Mouse (Mus musculus) liver, embryonic 11.5 days (tissue): ENCODE data around the gene Fcer2a. TPM values are rescaled to one million over a fixed set of nuclear protein-coding genes. Genes with fewer than 3 reads are reported as not detected.

ENCODE experiments used
- ATAC-seq: fragments of 200-750 bp; cut with Nextera tagmentation; replicated peaks from 2 replicates; pipeline ENCODE4 v1.8.0; 2017; ENCODE audit warnings: moderate number of reproducible peaks, mild to moderate bottlenecking, moderate TSS enrichment, moderate library complexity; ENCODE audit not compliant: low FRiP score
- DNase-seq: peaks from one replicate; pipeline ENCODE4 v3.0.0-alpha.2; 2017; ENCODE audit warnings: low spot score
- H3K27ac ChIP-seq: fragments of 300-500 bp; sonication (generic); 2 replicates; pipeline ENCODE4 v1.5.1; 2014; ENCODE audit warnings: mild to moderate bottlenecking, low read depth, low read length, control low read depth
- H3K27me3 ChIP-seq: fragments of 300-500 bp; sonication (generic); replicated peaks from 2 replicates; pipeline ENCODE4 v1.6.1; 2014; ENCODE audit warnings: low read length, mixed read lengths; ENCODE audit not compliant: control insufficient read depth, insufficient read depth
- H3K36me3 ChIP-seq: fragments of 300-500 bp; sonication (generic); 2 replicates; pipeline ENCODE4 v1.6.1; 2014; ENCODE audit warnings: mild to moderate bottlenecking, low read length, moderate library complexity, mixed read lengths; ENCODE audit not compliant: control insufficient read depth, insufficient read depth
- H3K4me1 ChIP-seq: fragments of 300-500 bp; sonication (generic); replicated peaks from 2 replicates; pipeline ENCODE4 v1.6.1; 2014; ENCODE audit warnings: low read length, mixed read lengths; ENCODE audit not compliant: control insufficient read depth, insufficient read depth
- H3K4me2 ChIP-seq: fragments of 300-500 bp; sonication (generic); 2 replicates; pipeline ENCODE4 v1.6.1; 2014; ENCODE audit warnings: mild to moderate bottlenecking, control low read depth, moderate library complexity
- H3K4me3 ChIP-seq: fragments of 300-500 bp; sonication (generic); 2 replicates; pipeline ENCODE4 v1.5.1; 2014; ENCODE audit warnings: low read depth, low read length, control low read depth
- H3K9ac ChIP-seq: fragments of 300-500 bp; sonication (generic); 2 replicates; pipeline ENCODE4 v1.6.1; 2014; ENCODE audit warnings: low read depth, low read length, control low read depth
- H3K9me3 ChIP-seq: fragments of 300-500 bp; sonication (generic); 2 replicates; pipeline ENCODE4 v1.6.1; 2016; ENCODE audit warnings: low read length, inconsistent platforms, mixed read lengths; ENCODE audit not compliant: control insufficient read depth
- WGBS: fragments of 180-500 bp; shearing (Covaris S2); extraction: QIAGEN DNeasy Blood & Tissue Kit; methylation state at CpG from one replicate; pipeline ENCODE4 v1.1.7; 2014; 5-methylcytosine and 5-hydroxymethylcytosine counted together
- polyA plus RNA-seq: library from polyadenylated mRNA; unstranded; fragments of >200 nt; fragmentation: Nextera tagmentation; extraction: Ambion mirVana; gene quantifications from 2 replicates; pipeline ENCODE4 v1.2.1, GENCODE M21; 2014

Gene Fcer2a
- polyA plus RNA-seq, 1 experiment from 2014 or later: 0.10 TPM

DNA sequence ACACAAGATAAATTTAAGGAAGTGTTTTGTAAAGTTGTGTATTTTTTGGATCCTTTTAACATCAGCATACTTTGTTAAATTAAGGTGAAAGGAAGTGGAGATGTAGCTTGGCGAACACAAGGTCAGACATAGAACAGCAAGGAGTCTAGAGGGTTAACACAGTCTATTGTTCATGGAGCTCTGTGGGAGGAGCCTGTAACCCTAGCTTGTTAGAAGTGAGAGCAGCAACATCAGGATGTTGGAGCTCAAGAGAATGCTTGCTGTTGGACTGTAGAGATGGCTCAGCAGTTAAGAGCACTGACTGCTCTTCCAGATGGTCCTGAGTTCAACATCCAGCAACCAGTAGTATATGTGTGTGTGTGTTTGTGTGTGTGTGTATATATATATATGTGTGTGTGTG, 45.0 kb downstream of the Fcer2a start:
- 45% methylated on average over 1 of the region's 1 CpGs for WGBS
- no peaks in the 10 kb centered on the region for H3K4me1 ChIP-seq
- H3K4me2 ChIP-seq: peak overlapping the region; percentile 11; the same call in 1 of the 2 replicates
- 0 out of 2 replicates have a peak, but pooled peaks have one; percentile 27 for ATAC-seq
- H3K27ac ChIP-seq: no peak overlapping the region
- H3K36me3 ChIP-seq: no peaks in the 10 kb centered on the region
- no peaks in the 10 kb centered on the region for H3K9me3 ChIP-seq
- no peaks in the 10 kb centered on the region for H3K27me3 ChIP-seq
- H3K4me3 ChIP-seq: no peak overlapping the region
- DNase-seq: no peak
- no peak overlapping the region for H3K9ac ChIP-seq

DNA sequence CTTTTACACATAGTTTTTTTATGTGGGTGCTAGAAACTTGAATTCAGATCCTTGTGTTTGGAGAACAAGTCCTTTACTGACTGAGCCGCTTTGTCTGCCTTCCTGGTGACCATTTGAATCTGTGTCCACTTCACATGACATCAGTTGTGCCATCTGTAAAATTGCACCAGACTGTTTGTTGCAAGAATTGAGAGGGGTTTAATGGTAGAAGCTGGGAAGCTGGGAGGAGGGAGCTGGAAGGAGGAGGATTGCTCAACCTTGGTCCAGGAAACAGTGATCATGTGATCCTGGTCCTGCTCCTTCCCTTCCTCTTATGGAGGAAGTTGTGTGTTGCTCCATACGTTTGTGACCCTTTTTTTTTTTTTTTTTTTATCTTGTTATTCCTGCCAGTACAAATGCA, 45.7 kb downstream of the Fcer2a start:
- H3K9me3 ChIP-seq: no peaks in the 10 kb centered on the region
- no peak overlapping the region for H3K4me2 ChIP-seq
- no peak overlapping the region for H3K9ac ChIP-seq
- no peaks in the 10 kb centered on the region for H3K27me3 ChIP-seq
- ATAC-seq (no peak), DNase-seq (no peak)
- no peaks in the 10 kb centered on the region for H3K4me1 ChIP-seq
- no peak overlapping the region for H3K4me3 ChIP-seq
- WGBS: 63% methylated on average over 2 of the region's 2 CpGs
- H3K27ac ChIP-seq: no peak overlapping the region
- no peaks in the 10 kb centered on the region for H3K36me3 ChIP-seq

DNA sequence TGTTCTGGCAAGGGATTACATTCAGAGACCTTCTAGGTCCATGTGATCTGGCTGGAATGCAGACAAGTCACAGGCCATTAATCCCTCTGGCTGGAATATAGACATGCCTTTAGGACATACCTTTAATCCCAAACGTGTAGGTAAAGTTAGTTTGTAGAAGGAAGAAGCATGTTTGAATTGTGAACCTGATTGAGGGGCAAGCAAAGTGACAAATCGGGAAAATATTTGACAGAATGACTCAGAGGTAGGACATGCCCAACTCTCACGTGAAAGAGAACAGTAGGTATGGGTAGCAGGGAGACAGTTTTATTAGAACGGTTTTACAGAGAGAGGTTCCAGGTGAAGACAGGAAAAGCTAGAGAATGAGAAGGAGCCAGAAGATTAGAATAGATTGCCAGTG, 46.4 kb downstream of the Fcer2a start:
- DNase-seq: no peak
- H3K4me1 ChIP-seq: no peaks in the 10 kb centered on the region
- no peaks in the 10 kb centered on the region for H3K27me3 ChIP-seq
- H3K4me2 ChIP-seq: no peak overlapping the region
- no peak overlapping the region for H3K4me3 ChIP-seq
- H3K9ac ChIP-seq: no peak overlapping the region
- no peak for ATAC-seq
- H3K9me3 ChIP-seq: no peaks in the 10 kb centered on the region
- H3K27ac ChIP-seq: no peak overlapping the region
- 81% methylated on average over 4 of the region's 4 CpGs for WGBS
- H3K36me3 ChIP-seq: no peaks in the 10 kb centered on the region

DNA sequence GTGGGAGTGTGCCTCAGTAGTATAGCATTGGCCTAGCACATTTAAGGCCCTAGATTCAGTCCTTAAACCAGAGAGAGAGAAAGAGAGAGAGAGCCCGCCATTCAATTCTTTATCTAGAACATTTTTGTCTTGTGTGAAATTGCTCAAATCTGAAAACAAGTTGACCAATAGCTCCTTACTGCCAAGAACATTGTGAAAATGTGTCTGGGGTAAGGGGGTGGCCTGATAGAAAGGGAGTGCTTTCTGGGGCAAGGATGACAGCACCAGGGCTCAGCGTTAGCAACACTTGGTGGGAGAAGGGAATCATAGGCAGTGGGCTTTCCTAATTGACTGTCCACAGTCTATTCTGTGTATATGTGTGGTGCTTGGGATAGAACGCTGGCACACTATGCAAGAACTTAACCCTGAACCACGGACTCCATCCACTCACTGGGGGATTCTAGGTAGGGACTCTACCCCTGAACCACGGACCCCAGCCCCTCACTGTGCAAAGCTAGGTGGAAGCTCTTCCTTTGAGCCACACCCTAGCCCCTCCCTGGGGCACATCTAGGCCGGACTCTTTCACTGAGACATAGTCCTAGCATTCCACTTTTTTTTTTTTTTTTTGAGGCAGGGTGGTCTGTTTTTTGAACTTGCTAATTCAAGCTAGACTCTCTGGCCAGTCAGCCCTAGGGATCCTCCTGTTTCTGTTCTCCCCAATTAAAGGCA, 47.0 kb downstream of the Fcer2a start:
- WGBS: 77% methylated on average over 6 of the region's 6 CpGs

DNA sequence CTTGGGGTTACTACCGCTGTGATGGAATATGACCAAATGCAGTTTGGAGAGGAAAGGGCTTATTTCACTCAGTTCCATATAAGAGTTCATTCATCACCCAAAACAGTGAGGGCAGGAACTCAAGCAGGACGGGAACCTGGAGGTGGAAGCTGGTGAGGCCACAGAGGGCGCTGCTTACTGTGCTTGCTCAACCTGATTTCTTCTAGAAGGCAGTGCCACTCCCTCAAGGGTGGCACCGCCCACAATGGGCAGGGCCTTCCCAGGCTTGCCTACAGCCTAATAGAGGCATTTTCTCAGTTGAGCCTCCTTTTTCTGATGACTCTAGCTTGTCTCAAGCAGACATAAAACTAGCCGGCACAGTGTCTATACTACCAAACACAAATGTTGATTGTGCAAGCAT, 48.2 kb downstream of the Fcer2a start:
- ATAC-seq (peak; percentile 80), DNase-seq (no peak)
- 18% methylated on average over 5 of the region's 5 CpGs for WGBS

More for the DNA sequence above, 47.0 kb downstream of the Fcer2a start:
- Histone ChIP-seq H3K9ac (no peak overlapping the region), H3K36me3 (no peaks in the 10 kb centered on the region), H3K27me3 (no peaks in the 10 kb centered on the region), H3K9me3 (no peaks in the 10 kb centered on the region), H3K4me2 (no peak overlapping the region), H3K4me3 (no peak overlapping the region), H3K27ac (no peak overlapping the region), H3K4me1 (no peaks in the 10 kb centered on the region)
- DNase-seq: no peak
- ATAC-seq: no peak

More for the DNA sequence above, 48.2 kb downstream of the Fcer2a start:
- H3K9ac ChIP-seq: no peak overlapping the region
- H3K4me1 ChIP-seq: no peaks in the 10 kb centered on the region
- peaks cover 6% of the 10 kb centered on the region; the same call in 1 of the 2 replicates for H3K36me3 ChIP-seq
- no peak overlapping the region for H3K4me2 ChIP-seq
- no peaks in the 10 kb centered on the region for H3K9me3 ChIP-seq
- no peak overlapping the region for H3K27ac ChIP-seq
- no peaks in the 10 kb centered on the region for H3K27me3 ChIP-seq
- H3K4me3 ChIP-seq: no peak overlapping the region

Other genes starting within 250 kb of the Fcer2a start
- gene Pex11g, start 226.5 kb downstream of the Fcer2a start, polyA plus RNA-seq: 3.4 and 4.3 TPM in 2 replicates
- not detected in 2 replicates for gene Tex45, start 223.3 kb downstream of the Fcer2a start, polyA plus RNA-seq
- gene Zfp358, start 201.0 kb downstream of the Fcer2a start, polyA plus RNA-seq: 8.7 and 8.9 TPM in 2 replicates
- 36.2 and 39.8 TPM in 2 replicates for gene Mcoln1, start 193.7 kb downstream of the Fcer2a start, polyA plus RNA-seq
- 17.8 and 22.9 TPM in 2 replicates for gene Pnpla6, start 178.8 kb downstream of the Fcer2a start, polyA plus RNA-seq
- 3.0 and 4.9 TPM in 2 replicates for gene C330021F23Rik, start 126.2 kb downstream of the Fcer2a start, polyA plus RNA-seq
- gene Camsap3, start 106.9 kb downstream of the Fcer2a start, polyA plus RNA-seq: 3.5 and 3.9 TPM in 2 replicates
- 60.5 and 66.8 TPM in 2 replicates for gene Xab2, start 72.9 kb downstream of the Fcer2a start, polyA plus RNA-seq
- gene Pet100, start 72.6 kb downstream of the Fcer2a start, polyA plus RNA-seq: 102 and 111 TPM in 2 replicates
- gene Pcp2, start 68.6 kb downstream of the Fcer2a start, polyA plus RNA-seq: 0.40 TPM in 1 of 2 replicates, not detected in the other
- gene Stxbp2, start 63.2 kb downstream of the Fcer2a start, polyA plus RNA-seq: 97.5 and 105 TPM in 2 replicates
- gene Retn, start 38.4 kb downstream of the Fcer2a start, polyA plus RNA-seq: 0.29 and 0.40 TPM in 2 replicates
- gene Mcemp1, start 28.4 kb downstream of the Fcer2a start, polyA plus RNA-seq: 0.52 and 1.0 TPM in 2 replicates
- 7.3 and 11.4 TPM in 2 replicates for gene Fcor, start 21.8 kb downstream of the Fcer2a start, polyA plus RNA-seq
- 29.5 and 31.6 TPM in 2 replicates for gene Trappc5, start 17.9 kb downstream of the Fcer2a start, polyA plus RNA-seq
- 0.92 and 1.8 TPM in 2 replicates for gene Clec4g, start 26.5 kb upstream of the Fcer2a start, polyA plus RNA-seq
- 0.23 TPM in 1 of 2 replicates, not detected in the other for gene Cd209a, start 54.8 kb upstream of the Fcer2a start, polyA plus RNA-seq
- not detected in 2 replicates for gene Cd209e, start 160.1 kb upstream of the Fcer2a start, polyA plus RNA-seq
- gene Cd209d, start 184.4 kb upstream of the Fcer2a start, polyA plus RNA-seq: not detected in 2 replicates
- gene Cd209b, start 232.7 kb upstream of the Fcer2a start, polyA plus RNA-seq: not detected in 2 replicates